16 mouse cellular contexts compared by ENCODE assay signal in genomic region chr9:24170728-24171127, GRCm38 (mm10).
"Had no signal": no experiment of that assay in that cellular context is flagged by ENCODE, and none has a peak within 500 bp of the region (broad histone marks: within the 10 kb centered on the region; RNA-seq: fewer than 3 reads in every experiment).

No protein-coding gene starts in this region.

- DNase-seq: retina, postnatal 1 day; right cerebral cortex, adult 18-20 months; right cerebral cortex, postnatal 14 days; right cerebral cortex, postnatal 25 days; right cerebral cortex, postnatal 4 days; spleen, adult 18-20 months; thymus, adult 18-20 months; thymus, adult 2 months; thymus, postnatal 14 days; thymus, postnatal 25 days; thymus, postnatal 36 days; thymus, postnatal 4 days had no signal

- H3K4me3 ChIP-seq: neural tube, embryonic 13.5 days; neural tube, embryonic 15.5 days; stomach, embryonic 15.5 days had no signal

- H3K27me3 ChIP-seq: neural tube, embryonic 13.5 days; neural tube, embryonic 15.5 days; stomach, embryonic 15.5 days had no signal

- H3K4me1 ChIP-seq: neural tube, embryonic 13.5 days; neural tube, embryonic 15.5 days; stomach, embryonic 15.5 days had no signal

- H3K27ac ChIP-seq: neural tube, embryonic 13.5 days; neural tube, embryonic 15.5 days; stomach, embryonic 15.5 days; stomach, postnatal 0 days had no signal
